Mouse (Mus musculus): Measurements from ENCODE around the gene Foxp1. TPM values are rescaled to one million over a fixed set of nuclear protein-coding genes. Genes with fewer than 3 reads are reported as not detected.

Gene Foxp1
- total and polyA plus RNA-seq, 3 experiments: 16.1 to 42.0 TPM; not detected in 1

DNA sequence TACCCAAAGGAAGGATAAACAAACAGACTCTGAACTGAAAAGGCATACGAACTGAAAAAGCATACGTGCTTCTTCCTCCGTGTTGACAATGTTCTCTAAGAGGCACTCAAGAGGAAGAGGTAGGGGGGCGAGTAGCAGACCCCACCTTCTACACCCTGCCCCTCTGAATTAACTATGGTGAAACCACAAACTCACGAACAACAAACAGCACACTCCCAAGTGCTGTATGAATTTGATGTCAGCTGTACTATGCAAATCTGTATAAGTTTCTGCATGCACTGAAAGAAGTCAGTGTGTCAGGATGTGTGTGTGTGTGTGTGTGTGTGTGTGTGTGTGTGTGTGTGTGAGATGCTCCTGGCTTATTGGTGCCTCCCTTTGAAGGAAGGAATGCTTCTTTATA is 127.7 kb downstream of the Foxp1 start:
- no peaks in the 10 kb centered on the region for H3K9me3 ChIP-seq (replicated peaks; ENCODE audit: insufficient read depth, low read length)
- no peaks in the 10 kb centered on the region for H3K36me3 ChIP-seq (ENCODE audit: control insufficient read depth in 1 of 2, insufficient read depth in 2 of 2, low read length in 2 of 2)
- no peak overlapping the region for H3K27ac ChIP-seq (ENCODE audit: control insufficient read depth, low read depth, low read length)
- H3K27me3 ChIP-seq (ENCODE audit: control insufficient read depth in 1 of 2, insufficient read depth in 2 of 2, low read length in 2 of 2): no peaks in the 10 kb centered on the region
- no peak for DNase-seq (ENCODE audit: low read depth, low spot score)
- H3K9ac ChIP-seq (ENCODE audit: control insufficient read depth, low read depth, low read length, poor library complexity, severe bottlenecking): no peak overlapping the region
- TF ChIP-seq HCFC1 (IDR thresholded peaks at IDR 0.05; ENCODE audit: low read depth, low read length): no peak
- no peak for TF ChIP-seq JUND (IDR thresholded peaks at IDR 0.05; ENCODE audit: low read depth, low read length)
- TF ChIP-seq ELF1 (IDR thresholded peaks at IDR 0.05; ENCODE audit: low read depth, low read length): no peak
- TF ChIP-seq UBTF (IDR thresholded peaks at IDR 0.05; ENCODE audit: borderline replicate concordance, insufficient read depth, low read depth, low read length): no peak
- no peak for TF ChIP-seq ZKSCAN1 (IDR thresholded peaks at IDR 0.05; ENCODE audit: low read depth, low read length)
- no peak for TF ChIP-seq TBP (IDR thresholded peaks at IDR 0.05; ENCODE audit: low read depth, low read length)
- no peak for TF ChIP-seq KAT2A (conservative IDR thresholded peaks at IDR 0.05; ENCODE audit: low read depth, low read length)
- TF ChIP-seq USF1 (IDR thresholded peaks at IDR 0.05; ENCODE audit: low read depth, low read length): no peak
- no peak for TF ChIP-seq ETS1 (IDR thresholded peaks at IDR 0.05; ENCODE audit: low read depth, low read length)
- no peak for TF ChIP-seq USF2 (IDR thresholded peaks at IDR 0.05; ENCODE audit: borderline replicate concordance in 1 of 2, insufficient read depth in 1 of 2, low read depth in 1 of 2, low read length in 2 of 2)
- H3K4me1 ChIP-seq (ENCODE audit: control insufficient read depth in 1 of 2, insufficient read depth in 2 of 2, low read length in 2 of 2): no peaks in the 10 kb centered on the region
- H3K4me3 ChIP-seq (ENCODE audit: control insufficient read depth in 1 of 2, insufficient read depth in 1 of 2, low read depth in 2 of 2, low read length in 2 of 2): no peak overlapping the region
- H3K79me2 ChIP-seq (ENCODE audit: control insufficient read depth, insufficient read depth, low read length, poor library complexity): no peaks in the 10 kb centered on the region

- no peak for DNase-seq (ENCODE audit: low read depth, low spot score)
- H3K4me1 ChIP-seq (ENCODE audit: control insufficient read depth in 1 of 2, insufficient read depth in 2 of 2, low read length in 2 of 2): peaks cover 16 to 22% of the 10 kb centered on the region in 2 experiments; a peak in 3 of 4 replicates
- H3K36me3 ChIP-seq (ENCODE audit: control insufficient read depth in 1 of 2, insufficient read depth in 2 of 2, low read length in 2 of 2): peaks cover 0 to 20% of the 10 kb centered on the region in 2 experiments; a peak in 2 of 4 replicates
- H3K27ac ChIP-seq (ENCODE audit: control insufficient read depth, low read depth, low read length): no peak overlapping the region
- no peaks in the 10 kb centered on the region; the same call in 1 of the 2 replicates for H3K79me2 ChIP-seq (ENCODE audit: control insufficient read depth, insufficient read depth, low read length, poor library complexity)
- H3K27me3 ChIP-seq (ENCODE audit: control insufficient read depth in 1 of 2, insufficient read depth in 2 of 2, low read length in 2 of 2): no peaks in the 10 kb centered on the region
- no peak for TF ChIP-seq ZC3H11A (IDR thresholded peaks at IDR 0.05; ENCODE audit: low read depth, low read length)
- no peak for TF ChIP-seq JUND (IDR thresholded peaks at IDR 0.05; ENCODE audit: low read depth, low read length)
- no peak for TF ChIP-seq CTCF (IDR thresholded peaks at IDR 0.05 in 2 of 3, conservative IDR thresholded peaks at IDR 0.05 in 1 of 3; ENCODE audit: control insufficient read depth in 1 of 3, insufficient read depth in 1 of 3, low read depth in 2 of 3, low read length in 3 of 3, poor library complexity in 1 of 3, severe bottlenecking in 1 of 3)
- TF ChIP-seq POLR2AphosphoS5 (IDR thresholded peaks at IDR 0.05; ENCODE audit: borderline replicate concordance, low read depth, low read length): no peak
- no peak for TF ChIP-seq SMC3 (IDR thresholded peaks at IDR 0.05; ENCODE audit: low read depth, low read length)
- no peak for TF ChIP-seq ELF1 (IDR thresholded peaks at IDR 0.05; ENCODE audit: low read depth, low read length)
- no peak for TF ChIP-seq MYC (IDR thresholded peaks at IDR 0.05; ENCODE audit: low read depth, low read length)
- no peak for TF ChIP-seq GABPA (IDR thresholded peaks at IDR 0.05; ENCODE audit: low read depth, low read length)
- TF ChIP-seq GATA1 (IDR thresholded peaks at IDR 0.05; ENCODE audit: low read depth, low read length): no peak
- TF ChIP-seq POLR2A (IDR thresholded peaks at IDR 0.05; ENCODE audit: control insufficient read depth in 1 of 2, insufficient read depth in 1 of 2, low read depth in 1 of 2, low read length in 2 of 2, poor library complexity in 1 of 2): no peak
- no peak for TF ChIP-seq USF1 (IDR thresholded peaks at IDR 0.05; ENCODE audit: low read depth, low read length)
- no peak for TF ChIP-seq MAZ (IDR thresholded peaks at IDR 0.05; ENCODE audit: low read depth, low read length)
- TF ChIP-seq ZMIZ1 (IDR thresholded peaks at IDR 0.05; ENCODE audit: low read depth, low read length): no peak
- no peak for TF ChIP-seq MYB (IDR thresholded peaks at IDR 0.05; ENCODE audit: low read depth, low read length)
- TF ChIP-seq ZKSCAN1 (IDR thresholded peaks at IDR 0.05; ENCODE audit: low read depth, low read length): no peak
- no peak for TF ChIP-seq NELFE (IDR thresholded peaks at IDR 0.05; ENCODE audit: low read depth, low read length)
- no peak for TF ChIP-seq HCFC1 (IDR thresholded peaks at IDR 0.05; ENCODE audit: low read depth, low read length)
- no peak for TF ChIP-seq USF2 (IDR thresholded peaks at IDR 0.05; ENCODE audit: borderline replicate concordance in 1 of 2, insufficient read depth in 1 of 2, low read depth in 1 of 2, low read length in 2 of 2)
- TF ChIP-seq BHLHE40 (IDR thresholded peaks at IDR 0.05; ENCODE audit: borderline replicate concordance, low read depth, low read length): no peak
- no peak overlapping the region for H3K4me3 ChIP-seq (ENCODE audit: control insufficient read depth in 1 of 2, insufficient read depth in 1 of 2, low read depth in 2 of 2, low read length in 2 of 2)
- no peaks in the 10 kb centered on the region for H3K9me3 ChIP-seq (replicated peaks; ENCODE audit: insufficient read depth, low read length)
- H3K9ac ChIP-seq (ENCODE audit: control insufficient read depth, low read depth, low read length, poor library complexity, severe bottlenecking): no peak overlapping the region
These were observed 130.0 kb downstream of the Foxp1 start for GRCm38 (mm10) chr6:99392484-99392883.

Data from MEL (cell line).